Mouse (Mus musculus) hindbrain, embryonic 13.5 days (tissue): Measurements from ENCODE around the gene Tprn. TPM values are rescaled to one million over a fixed set of nuclear protein-coding genes. Genes with fewer than 3 reads are reported as not detected.
A peak's percentile ranks its signal among the peaks of the same experiment; 100 is the strongest.

ENCODE experiments used
- ATAC-seq: fragments of 200-750 bp; cut with Nextera tagmentation; 2 replicates; pipeline ENCODE4 v1.8.0; 2017; ENCODE audit warnings: moderate TSS enrichment; ENCODE audit not compliant: low FRiP score
- H3K27ac ChIP-seq: fragments of 300-500 bp; sonication (generic); 2 replicates; pipeline ENCODE4 v1.5.1; 2015; ENCODE audit warnings: inconsistent platforms, mild to moderate bottlenecking, moderate library complexity
- H3K27me3 ChIP-seq: fragments of 300-500 bp; sonication (generic); 2 replicates; pipeline ENCODE4 v1.6.1; 2015; ENCODE audit warnings: mild to moderate bottlenecking, inconsistent platforms
- H3K36me3 ChIP-seq: fragments of 300-500 bp; sonication (generic); 2 replicates; pipeline ENCODE4 v1.6.1; 2015; ENCODE audit warnings: mild to moderate bottlenecking, inconsistent platforms
- H3K4me1 ChIP-seq: fragments of 300-500 bp; sonication (generic); replicated peaks from 2 replicates; pipeline ENCODE4 v1.6.1; 2015; ENCODE audit warnings: inconsistent platforms
- H3K4me2 ChIP-seq: fragments of 300-500 bp; sonication (generic); 2 replicates; pipeline ENCODE4 v1.6.1; 2015; ENCODE audit warnings: inconsistent platforms, mild to moderate bottlenecking, moderate library complexity
- H3K4me3 ChIP-seq: fragments of 300-500 bp; sonication (generic); 2 replicates; pipeline ENCODE4 v1.5.1; 2015; ENCODE audit warnings: mild to moderate bottlenecking, inconsistent platforms
- H3K9ac ChIP-seq: fragments of 300-500 bp; sonication (generic); 2 replicates; pipeline ENCODE4 v1.6.1; 2015; ENCODE audit warnings: mild to moderate bottlenecking, inconsistent platforms
- H3K9me3 ChIP-seq: fragments of 300-500 bp; sonication (generic); 2 replicates; pipeline ENCODE4 v1.6.1; 2016; ENCODE audit warnings: inconsistent platforms
- WGBS: fragments of 180-500 bp; shearing (Covaris S2); methylation state at CpG from one replicate; pipeline ENCODE4 v1.1.7; 2015; 5-methylcytosine and 5-hydroxymethylcytosine counted together
- polyA plus RNA-seq: library from polyadenylated mRNA; unstranded; fragments of >200 nt; fragmentation: Nextera tagmentation; extraction: Ambion mirVana; gene quantifications from 2 replicates; pipeline ENCODE4 v1.2.1, GENCODE M21; 2015

Gene Tprn
- polyA plus RNA-seq, 1 experiment from 2014 or later: 17.6 TPM

DNA sequence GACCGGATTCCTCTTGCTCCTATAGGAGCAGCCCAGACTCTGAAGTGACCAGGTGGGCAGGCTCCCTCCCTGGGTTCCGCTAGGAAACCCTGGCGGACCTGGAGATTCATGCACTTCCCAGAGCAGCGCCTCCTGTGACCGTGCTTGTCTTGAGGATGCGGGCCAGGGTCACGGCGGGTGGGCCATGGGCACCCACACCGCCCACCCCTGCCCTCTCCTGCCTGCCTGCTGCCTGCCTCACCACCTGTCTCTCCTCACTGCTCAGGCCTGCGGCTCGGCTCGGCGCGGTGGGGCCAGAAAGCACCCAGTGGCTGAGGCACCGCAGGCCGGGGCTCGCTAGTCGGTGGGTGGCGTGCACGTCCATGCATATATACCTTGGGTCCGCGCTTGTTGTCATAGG lies 48.6 kb downstream of the Tprn start:
- no peak overlapping the region for H3K4me2 ChIP-seq
- ATAC-seq: no peak
- H3K9ac ChIP-seq: no peak overlapping the region
- H3K27me3 ChIP-seq: peaks cover 100% of the 10 kb centered on the region
- H3K27ac ChIP-seq: no peak overlapping the region
- no peak overlapping the region for H3K4me3 ChIP-seq
- peaks cover 62% of the 10 kb centered on the region for H3K36me3 ChIP-seq
- WGBS: 3% methylated on average over 22 of the region's 22 CpGs
- H3K9me3 ChIP-seq: no peaks in the 10 kb centered on the region
- no peaks in the 10 kb centered on the region; the same call in 1 of the 2 replicates for H3K4me1 ChIP-seq

DNA sequence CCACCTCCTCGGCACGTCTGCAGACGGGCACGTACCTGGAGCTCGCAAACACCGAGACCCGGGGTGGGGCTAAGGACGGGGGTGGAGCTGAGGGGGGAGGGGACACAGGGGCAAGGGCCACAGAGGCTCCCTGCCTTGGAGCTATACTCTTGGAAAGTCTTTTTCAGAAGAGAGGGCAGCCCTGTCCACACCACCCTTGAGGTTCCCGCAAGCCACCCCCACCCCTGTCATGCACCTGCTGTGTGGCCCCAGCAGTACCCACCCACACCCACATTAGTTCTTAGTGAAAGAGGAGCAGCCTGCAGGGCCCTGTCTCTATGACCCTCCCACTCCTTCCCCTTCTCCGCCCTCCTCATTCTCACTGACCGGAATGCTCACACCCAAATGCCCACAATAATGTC lies 49.1 kb downstream of the Tprn start:
- ATAC-seq: no peak
- 8% methylated on average over 11 of the region's 11 CpGs for WGBS
- peaks cover 62% of the 10 kb centered on the region for H3K36me3 ChIP-seq

DNA sequence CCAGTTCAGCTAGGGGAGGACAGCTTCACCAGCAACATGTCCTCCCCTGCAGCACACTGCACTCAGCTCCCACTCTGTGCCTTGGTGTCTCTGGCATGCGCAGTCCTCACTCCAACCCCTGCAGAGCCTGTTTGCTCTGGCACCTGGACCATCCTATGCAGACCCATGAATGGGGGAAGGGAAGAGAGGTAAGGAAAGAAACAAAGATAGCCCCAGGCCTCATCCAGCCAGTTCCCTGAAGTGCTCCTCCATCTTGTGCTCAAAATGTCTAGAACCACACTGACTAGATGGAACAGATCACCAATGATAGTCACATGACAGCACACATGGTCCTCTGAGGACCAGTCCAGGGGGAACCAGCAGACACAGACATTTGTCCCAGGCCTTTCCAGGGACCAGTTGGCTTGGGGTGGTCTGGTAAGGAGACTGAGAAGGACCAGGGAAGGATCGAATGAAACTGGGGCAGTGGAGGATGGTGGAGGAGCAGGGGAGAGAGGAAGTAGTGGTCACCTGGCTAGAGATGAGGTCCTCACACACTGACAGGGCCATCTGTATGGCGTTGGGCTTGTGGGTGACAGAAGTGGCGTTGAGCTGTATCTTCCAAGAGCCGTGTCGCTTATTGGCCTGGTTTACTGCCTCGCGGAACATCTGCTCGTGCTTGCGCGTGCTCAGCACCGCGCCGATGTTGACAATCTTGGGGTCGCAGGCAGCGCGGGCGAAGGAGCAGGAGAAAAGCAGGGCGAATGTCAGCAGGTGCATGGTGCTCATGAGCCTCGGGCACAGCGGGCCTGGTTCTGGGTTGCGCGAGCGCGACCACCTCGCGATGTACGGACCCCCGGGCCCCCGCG lies 55.9 kb downstream of the Tprn start:
- peaks cover 12% of the 10 kb centered on the region for H3K36me3 ChIP-seq
- H3K4me2 ChIP-seq: peak overlapping the region; percentile 68
- peak overlapping the region; percentile 59 for H3K4me3 ChIP-seq
- H3K27me3 ChIP-seq: peaks cover 91% of the 10 kb centered on the region
- H3K9ac ChIP-seq: peak overlapping the region; percentile 76
- 4% methylated on average over 31 of the region's 31 CpGs for WGBS
- H3K27ac ChIP-seq: peak overlapping the region; percentile 85
- H3K9me3 ChIP-seq: no peaks in the 10 kb centered on the region
- H3K4me1 ChIP-seq: peaks cover 26% of the 10 kb centered on the region
- ATAC-seq: peak; percentile 74

More for the DNA sequence above, 49.1 kb downstream of the Tprn start:
- Histone ChIP-seq H3K27me3 (peaks cover 100% of the 10 kb centered on the region), H3K9me3 (no peaks in the 10 kb centered on the region), H3K4me1 (no peaks in the 10 kb centered on the region), H3K9ac (no peak overlapping the region), H3K4me2 (no peak overlapping the region), H3K4me3 (no peak overlapping the region), H3K27ac (no peak overlapping the region)

DNA sequence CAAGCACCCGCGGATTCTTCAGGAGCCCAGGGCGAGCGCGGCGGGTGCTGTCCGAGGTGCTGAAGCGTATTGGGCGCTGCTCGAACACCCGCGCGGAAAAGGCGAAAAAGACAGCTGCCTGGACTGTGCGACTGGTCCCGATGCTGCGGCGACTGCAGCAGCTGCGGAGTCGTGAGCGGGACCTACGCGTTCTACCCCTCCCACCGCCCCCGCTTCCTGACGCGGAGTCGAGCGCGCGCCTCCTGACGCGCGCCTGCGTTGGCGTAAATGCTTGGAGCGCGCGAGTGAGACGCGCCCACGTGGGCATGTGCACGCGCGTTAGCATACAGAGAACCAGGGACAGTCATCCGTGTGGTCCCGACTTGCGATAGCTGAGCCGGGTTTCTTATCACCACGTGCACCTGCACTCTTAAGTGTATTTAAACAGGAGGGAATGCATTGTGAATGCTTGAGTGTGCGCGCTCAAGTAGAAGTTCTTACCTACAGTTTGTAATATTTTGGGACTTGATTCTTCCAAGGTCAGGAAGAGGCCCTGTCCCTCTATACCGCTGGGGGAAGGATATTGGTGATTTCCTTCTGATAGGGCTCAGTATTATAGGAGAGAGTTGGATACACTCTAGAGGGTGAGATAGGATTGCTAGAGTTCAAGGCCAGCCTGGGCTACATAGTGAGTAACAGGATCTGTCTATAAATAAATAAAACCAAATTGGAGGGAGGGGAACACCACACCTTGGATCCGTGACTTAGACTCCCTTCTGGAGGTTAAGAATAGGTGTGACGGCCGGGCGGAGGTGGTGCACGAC lies 56.8 kb downstream of the Tprn start, which contains the start of gene Grin1:
Gene Grin1, minus strand, starts transcription at position 217 of the 803 bp plus-strand sequence.
- Histone ChIP-seq H3K9me3 (no peaks in the 10 kb centered on the region), H3K4me3 (peak within 1 kb of the TSS; percentile 59), H3K4me2 (peak within 1 kb of the TSS; percentile 68), H3K27me3 (peaks cover 86% of the 10 kb centered on the region), H3K9ac (peak within 1 kb of the TSS; percentile 76), H3K27ac (peak within 1 kb of the TSS; percentile 85), H3K36me3 (peaks cover 9% of the 10 kb centered on the region; the same call in 1 of the 2 replicates), H3K4me1 (peaks cover 26% of the 10 kb centered on the region)
- 10% methylated on average over 58 of the region's 58 CpGs for WGBS
- peak; percentile 89 for ATAC-seq

Other genes with a start within 250 kb of the Tprn start
- 130 and 136 TPM in 2 replicates for gene Nsmf, start 208.3 kb upstream of the Tprn start, polyA plus RNA-seq
- not detected in 2 replicates for gene Entpd8, start 182.3 kb upstream of the Tprn start, polyA plus RNA-seq
- not detected in 2 replicates for gene Noxa1, start 167.5 kb upstream of the Tprn start, polyA plus RNA-seq
- 21.4 and 24.6 TPM in 2 replicates for gene Nrarp, start 81.9 kb upstream of the Tprn start, polyA plus RNA-seq
- gene Tor4a, start 65.7 kb upstream of the Tprn start, polyA plus RNA-seq: 1.6 and 1.9 TPM in 2 replicates
- gene Nelfb, start 51.1 kb upstream of the Tprn start, polyA plus RNA-seq: 98.3 and 104 TPM in 2 replicates
- not detected in 2 replicates for gene Stpg3, start 48.0 kb upstream of the Tprn start, polyA plus RNA-seq
- gene Fam166a, start 43.9 kb upstream of the Tprn start, polyA plus RNA-seq: 0.40 and 1.3 TPM in 2 replicates
- gene Tubb4b, start 37.9 kb upstream of the Tprn start, polyA plus RNA-seq: 349 and 363 TPM in 2 replicates
- gene Slc34a3, start 28.3 kb upstream of the Tprn start, polyA plus RNA-seq: not detected in 2 replicates
- not detected in 2 replicates for gene Rnf224, start 25.8 kb upstream of the Tprn start, polyA plus RNA-seq
- gene Rnf208, start 20.4 kb upstream of the Tprn start, polyA plus RNA-seq: 90.3 and 92.4 TPM in 2 replicates
- gene Cysrt1, start 20.2 kb upstream of the Tprn start, polyA plus RNA-seq: 0.26 TPM in 1 of 2 replicates, not detected in the other
- gene AL732309.1, start 15.8 kb upstream of the Tprn start, polyA plus RNA-seq: 5.1 and 6.2 TPM in 2 replicates
- 18.6 and 20.9 TPM in 2 replicates for gene Tmem203, start 7.2 kb upstream of the Tprn start, polyA plus RNA-seq
- gene Ssna1, start 9.8 kb downstream of the Tprn start, polyA plus RNA-seq: 189 and 199 TPM in 2 replicates
- gene Anapc2, start 9.9 kb downstream of the Tprn start, polyA plus RNA-seq: 143 TPM in 2 replicates
- gene Tmem210, start 25.5 kb downstream of the Tprn start, polyA plus RNA-seq: not detected in 2 replicates
- gene Lrrc26, start 27.3 kb downstream of the Tprn start, polyA plus RNA-seq: 0.22 TPM in 1 of 2 replicates, not detected in the other
- gene Grin1, start 56.6 kb downstream of the Tprn start, polyA plus RNA-seq: 22.5 and 24.5 TPM in 2 replicates
- 50.0 and 59.8 TPM in 2 replicates for gene Man1b1, start 69.7 kb downstream of the Tprn start, polyA plus RNA-seq
- 22.8 and 23.0 TPM in 2 replicates for gene Dpp7, start 93.7 kb downstream of the Tprn start, polyA plus RNA-seq
- gene Uap1l1, start 103.1 kb downstream of the Tprn start, polyA plus RNA-seq: 5.2 and 6.2 TPM in 2 replicates
- gene Sapcd2, start 109.7 kb downstream of the Tprn start, polyA plus RNA-seq: 9.6 and 16.5 TPM in 2 replicates
- gene Entpd2, start 133.3 kb downstream of the Tprn start, polyA plus RNA-seq: 2.6 and 3.6 TPM in 2 replicates
- 411 and 423 TPM in 2 replicates for gene Npdc1, start 136.7 kb downstream of the Tprn start, polyA plus RNA-seq
- 0.19 TPM in 1 of 2 replicates, not detected in the other for gene Fut7, start 160.6 kb downstream of the Tprn start, polyA plus RNA-seq
- gene Abca2, start 166.1 kb downstream of the Tprn start, polyA plus RNA-seq: 10.0 and 11.6 TPM in 2 replicates
- 3.4 and 3.7 TPM in 2 replicates for gene Clic3, start 194.2 kb downstream of the Tprn start, polyA plus RNA-seq
- 91.6 and 98.8 TPM in 2 replicates for gene Paxx, start 198.5 kb downstream of the Tprn start, polyA plus RNA-seq
- 50.3 and 50.5 TPM in 2 replicates for gene Ptgds, start 207.4 kb downstream of the Tprn start, polyA plus RNA-seq
- not detected in 2 replicates for gene Lcn12, start 231.3 kb downstream of the Tprn start, polyA plus RNA-seq
- 119 and 125 TPM in 2 replicates for gene Fbxw5, start 238.1 kb downstream of the Tprn start, polyA plus RNA-seq
- 5.4 and 5.5 TPM in 2 replicates for gene C8g, start 239.1 kb downstream of the Tprn start, polyA plus RNA-seq